Mouse (Mus musculus): Measurements from ENCODE around the gene Spon2. TPM values are rescaled to one million over a fixed set of nuclear protein-coding genes. Genes with fewer than 3 reads are reported as not detected.

Spon2 gene
- polyA plus RNA-seq (2017; shearing (Covaris generic)) = not detected

DNA sequence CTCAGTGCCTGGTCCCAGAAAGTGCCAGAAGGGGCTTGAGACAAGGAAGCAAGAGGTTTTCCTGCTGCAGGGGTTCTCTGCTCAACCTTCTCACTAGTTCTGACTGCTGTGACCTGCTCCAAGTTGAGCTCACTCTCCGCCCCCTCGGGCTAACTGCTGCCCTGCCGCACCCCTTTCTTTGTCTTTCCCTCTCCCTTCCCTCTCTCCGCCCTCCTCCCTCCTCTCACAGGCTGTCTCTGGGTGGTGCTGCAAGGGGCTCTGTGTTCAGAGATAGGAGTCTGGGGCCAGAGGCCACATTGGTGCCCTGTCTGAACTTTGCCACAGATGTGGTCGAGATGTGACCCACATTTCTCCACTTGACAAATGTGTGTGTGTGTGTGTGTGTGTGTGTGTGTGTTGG lies at the start of gene Spon2:
Gene Spon2, minus strand, starts transcription at position 375 of the 400 bp plus-strand sequence.

Other genes starting within 250 kb of the Spon2 start
- 266 TPM for gene Ywhah, start 199.6 kb downstream of the Spon2 start, polyA plus RNA-seq (2017; shearing (Covaris generic))
- not detected for gene Slc5a1, start 114.2 kb downstream of the Spon2 start, polyA plus RNA-seq (2017; shearing (Covaris generic))
- gene Ctbp1, start 56.5 kb upstream of the Spon2 start, polyA plus RNA-seq (2017; shearing (Covaris generic)) = 240 TPM
- 78.1 TPM for gene Maea, start 117.1 kb upstream of the Spon2 start, polyA plus RNA-seq (2017; shearing (Covaris generic))
- gene Uvssa, start 160.1 kb upstream of the Spon2 start, polyA plus RNA-seq (2017; shearing (Covaris generic)) = 12.0 TPM
- gene Nkx1-1, start 215.5 kb upstream of the Spon2 start, polyA plus RNA-seq (2017; shearing (Covaris generic)) = not detected